Mouse (Mus musculus) kidney, embryonic 16.5 days (tissue): Measurements from ENCODE around the gene D930007J09Rik. TPM values are rescaled to one million over a fixed set of nuclear protein-coding genes. Genes with fewer than 3 reads are reported as not detected.

Source experiments
- ATAC-seq: fragments of 200-750 bp; cut with Nextera tagmentation; 2 replicates; pipeline ENCODE4 v1.8.0; 2017; ENCODE audit warnings: moderate TSS enrichment; ENCODE audit not compliant: low FRiP score, low TSS enrichment
- H3K27ac ChIP-seq: fragments of 300-500 bp; sonication (generic); 2 replicates; pipeline ENCODE4 v1.5.1; 2014; ENCODE audit warnings: low read length
- H3K27me3 ChIP-seq: fragments of 300-500 bp; sonication (generic); 2 replicates; pipeline ENCODE4 v1.6.1; 2014; ENCODE audit warnings: low read length, control low read depth, mixed read lengths; ENCODE audit not compliant: insufficient read depth
- H3K36me3 ChIP-seq: fragments of 300-500 bp; sonication (generic); 2 replicates; pipeline ENCODE4 v1.6.1; 2014; ENCODE audit warnings: low read length, control low read depth, mixed read lengths; ENCODE audit not compliant: insufficient read depth
- H3K4me1 ChIP-seq: fragments of 300-500 bp; sonication (generic); 2 replicates; pipeline ENCODE4 v1.6.1; 2014; ENCODE audit warnings: low read length, control low read depth, mixed read lengths; ENCODE audit not compliant: insufficient read depth
- H3K4me2 ChIP-seq: fragments of 300-500 bp; sonication (generic); replicated peaks from 2 replicates; pipeline ENCODE4 v1.6.1; 2014; ENCODE audit warnings: low read depth, low read length
- H3K4me3 ChIP-seq: fragments of 300-500 bp; sonication (generic); 2 replicates; pipeline ENCODE4 v1.5.1; 2014; ENCODE audit warnings: mild to moderate bottlenecking, low read length
- H3K9ac ChIP-seq: fragments of 300-500 bp; sonication (generic); replicated peaks from 2 replicates; pipeline ENCODE4 v1.6.1; 2014; ENCODE audit warnings: low read length
- H3K9me3 ChIP-seq: fragments of 300-500 bp; sonication (generic); 2 replicates; pipeline ENCODE4 v1.6.1; 2016; ENCODE audit warnings: low read length, control low read depth
- WGBS: fragments of 180-500 bp; shearing (Covaris S2); extraction: QIAGEN DNeasy Blood & Tissue Kit; methylation state at CpG from one replicate; pipeline ENCODE4 v1.1.7; 2014; 5-methylcytosine and 5-hydroxymethylcytosine counted together
- polyA plus RNA-seq: library from polyadenylated mRNA; unstranded; fragments of >200 nt; fragmentation: Nextera tagmentation; extraction: Ambion mirVana; gene quantifications from 2 replicates; pipeline ENCODE4 v1.2.1, GENCODE M21; 2015

Gene D930007J09Rik
- polyA plus RNA-seq, 1 experiment from 2014 or later: not detected

- Histone ChIP-seq H3K9me3 (no peaks in the 10 kb centered on the region), H3K36me3 (no peaks in the 10 kb centered on the region), H3K4me3 (no peak overlapping the region), H3K27me3 (no peaks in the 10 kb centered on the region), H3K4me1 (no peaks in the 10 kb centered on the region), H3K9ac (no peak overlapping the region), H3K4me2 (no peak overlapping the region), H3K27ac (no peak overlapping the region)
- 84% methylated on average over 5 of the region's 5 CpGs for whole genome bisulfite sequencing
- ATAC-seq: no peak
These were observed 31.9 kb upstream of the D930007J09Rik start for GRCm38 (mm10) chr13:32834513-32834912.

- Histone ChIP-seq H3K9ac (no peak overlapping the region), H3K4me1 (no peaks in the 10 kb centered on the region), H3K4me2 (no peak overlapping the region), H3K4me3 (no peak overlapping the region), H3K36me3 (no peaks in the 10 kb centered on the region), H3K27me3 (no peaks in the 10 kb centered on the region), H3K27ac (no peak overlapping the region), H3K9me3 (no peaks in the 10 kb centered on the region)
- WGBS: 81% methylated on average over 6 of the region's 6 CpGs
- no peak for ATAC-seq
These were observed 30.6 kb upstream of the D930007J09Rik start for GRCm38 (mm10) chr13:32833237-32833636.

- Histone ChIP-seq H3K36me3 (no peaks in the 10 kb centered on the region), H3K9me3 (no peaks in the 10 kb centered on the region), H3K4me3 (no peak overlapping the region), H3K4me1 (no peaks in the 10 kb centered on the region), H3K4me2 (no peak overlapping the region), H3K27ac (no peak overlapping the region), H3K9ac (no peak overlapping the region), H3K27me3 (no peaks in the 10 kb centered on the region)
- WGBS: 77% methylated on average over 3 of the region's 3 CpGs
- ATAC-seq: no peak
These were observed 30.1 kb upstream of the D930007J09Rik start for GRCm38 (mm10) chr13:32832776-32833175.

- H3K36me3 ChIP-seq: no peaks in the 10 kb centered on the region
- ATAC-seq: no peak
- no peaks in the 10 kb centered on the region for H3K27me3 ChIP-seq
- no peak overlapping the region for H3K27ac ChIP-seq
- H3K4me2 ChIP-seq: no peak overlapping the region
- no peaks in the 10 kb centered on the region for H3K4me1 ChIP-seq
- no peaks in the 10 kb centered on the region for H3K9me3 ChIP-seq
- 60% methylated on average over 3 of the region's 3 CpGs for WGBS
- no peak overlapping the region for H3K9ac ChIP-seq
- no peak overlapping the region for H3K4me3 ChIP-seq
These were observed 29.0 kb upstream of the D930007J09Rik start for GRCm38 (mm10) chr13:32831505-32832273.

- Histone ChIP-seq H3K9me3 (no peaks in the 10 kb centered on the region), H3K4me3 (no peak overlapping the region), H3K27ac (no peak overlapping the region), H3K27me3 (no peaks in the 10 kb centered on the region), H3K36me3 (no peaks in the 10 kb centered on the region), H3K4me1 (no peaks in the 10 kb centered on the region), H3K4me2 (no peak overlapping the region), H3K9ac (no peak overlapping the region)
- 77% methylated on average over 4 of the region's 4 CpGs for WGBS
- no peak for ATAC-seq
These were observed 26.2 kb upstream of the D930007J09Rik start for GRCm38 (mm10) chr13:32828886-32829285.

GRCm38 (mm10) chr13:32827951-32828350 lies 25.3 kb upstream of the D930007J09Rik start:
- H3K9me3 ChIP-seq: no peaks in the 10 kb centered on the region
- H3K4me1 ChIP-seq: no peaks in the 10 kb centered on the region
- no peaks in the 10 kb centered on the region for H3K36me3 ChIP-seq
- no peaks in the 10 kb centered on the region for H3K27me3 ChIP-seq
- H3K9ac ChIP-seq: no peak overlapping the region
- WGBS: 61% methylated on average over 4 of the region's 4 CpGs
- no peak for ATAC-seq
- H3K4me3 ChIP-seq: no peak overlapping the region
- H3K27ac ChIP-seq: no peak overlapping the region
- no peak overlapping the region for H3K4me2 ChIP-seq

- Histone ChIP-seq H3K36me3 (no peaks in the 10 kb centered on the region), H3K4me2 (no peak overlapping the region), H3K9ac (no peak overlapping the region), H3K9me3 (no peaks in the 10 kb centered on the region), H3K4me3 (no peak overlapping the region), H3K27me3 (no peaks in the 10 kb centered on the region), H3K27ac (no peak overlapping the region), H3K4me1 (no peaks in the 10 kb centered on the region)
- WGBS: 83% methylated on average over 3 of the region's 3 CpGs
- ATAC-seq: no peak
These were observed 24.6 kb upstream of the D930007J09Rik start for GRCm38 (mm10) chr13:32827111-32827822.

- Histone ChIP-seq H3K4me3 (no peak overlapping the region), H3K4me2 (no peak overlapping the region), H3K27ac (no peak overlapping the region), H3K9ac (no peak overlapping the region), H3K9me3 (no peaks in the 10 kb centered on the region), H3K4me1 (no peaks in the 10 kb centered on the region), H3K36me3 (peaks cover 11% of the 10 kb centered on the region), H3K27me3 (no peaks in the 10 kb centered on the region)
- WGBS: 93% methylated on average over 8 of the region's 8 CpGs
- no peak for ATAC-seq
These were observed 22.9 kb upstream of the D930007J09Rik start for GRCm38 (mm10) chr13:32825546-32825945.

GRCm38 (mm10) chr13:32824377-32825330 lies 22.0 kb upstream of the D930007J09Rik start:
- Histone ChIP-seq H3K4me3 (no peak overlapping the region), H3K9ac (no peak overlapping the region), H3K9me3 (no peaks in the 10 kb centered on the region), H3K4me2 (no peak overlapping the region), H3K27ac (no peak overlapping the region), H3K27me3 (no peaks in the 10 kb centered on the region), H3K4me1 (no peaks in the 10 kb centered on the region), H3K36me3 (peaks cover 16% of the 10 kb centered on the region)
- ATAC-seq: no peak
- WGBS: 69% methylated on average over 6 of the region's 6 CpGs
